Mouse (Mus musculus) liver, embryonic 16.5 days (tissue): Measurements from ENCODE around the gene Btbd17. TPM values are rescaled to one million over a fixed set of nuclear protein-coding genes. Genes with fewer than 3 reads are reported as not detected.
A peak's percentile ranks its signal among the peaks of the same experiment; 100 is the strongest.

Source experiments
- ATAC-seq: fragments of 200-750 bp; cut with Nextera tagmentation; 2 replicates; pipeline ENCODE4 v1.8.0; 2017; ENCODE audit warnings: low read depth, mild to moderate bottlenecking, moderate number of reproducible peaks, moderate library complexity
- H3K27ac ChIP-seq: fragments of 300-500 bp; sonication (generic); 2 replicates; pipeline ENCODE4 v1.5.1; 2014; ENCODE audit warnings: mild to moderate bottlenecking, low read length
- H3K27me3 ChIP-seq: fragments of 300-500 bp; sonication (generic); 2 replicates; pipeline ENCODE4 v1.6.1; 2014; ENCODE audit warnings: low read depth, low read length, mixed read lengths; ENCODE audit not compliant: control insufficient read depth, insufficient read depth
- H3K36me3 ChIP-seq: fragments of 300-500 bp; sonication (generic); 2 replicates; pipeline ENCODE4 v1.6.1; 2014; ENCODE audit warnings: mild to moderate bottlenecking; ENCODE audit not compliant: control insufficient read depth, insufficient read depth
- H3K4me1 ChIP-seq: fragments of 300-500 bp; sonication (generic); 2 replicates; pipeline ENCODE4 v1.6.1; 2014; ENCODE audit warnings: low read depth, low read length, mixed read lengths; ENCODE audit not compliant: control insufficient read depth
- H3K4me2 ChIP-seq: fragments of 300-500 bp; sonication (generic); 2 replicates; pipeline ENCODE4 v1.6.1; 2014; ENCODE audit warnings: low read depth, low read length, mixed read lengths
- H3K4me3 ChIP-seq: fragments of 300-500 bp; sonication (generic); 2 replicates; pipeline ENCODE4 v1.5.1; 2014; ENCODE audit warnings: low read depth, mild to moderate bottlenecking, low read length
- H3K9ac ChIP-seq: fragments of 300-500 bp; sonication (generic); 2 replicates; pipeline ENCODE4 v1.6.1; 2014; ENCODE audit warnings: low read depth, low read length
- H3K9me3 ChIP-seq: fragments of 300-500 bp; sonication (generic); replicated peaks from 2 replicates; pipeline ENCODE4 v1.6.1; 2016; ENCODE audit warnings: low read length; ENCODE audit not compliant: control insufficient read depth
- WGBS: fragments of 180-500 bp; shearing (Covaris S2); extraction: QIAGEN DNeasy Blood & Tissue Kit; methylation state at CpG from one replicate; pipeline ENCODE4 v1.1.7; 2014; ENCODE audit not compliant: insufficient replicate concordance; 5-methylcytosine and 5-hydroxymethylcytosine counted together
- polyA plus RNA-seq: library from polyadenylated mRNA; unstranded; fragments of >200 nt; fragmentation: Nextera tagmentation; extraction: Ambion mirVana; gene quantifications from 2 replicates; pipeline ENCODE4 v1.2.1, GENCODE M21; 2015

Gene Btbd17
- polyA plus RNA-seq, 1 experiment from 2014 or later = not detected

DNA sequence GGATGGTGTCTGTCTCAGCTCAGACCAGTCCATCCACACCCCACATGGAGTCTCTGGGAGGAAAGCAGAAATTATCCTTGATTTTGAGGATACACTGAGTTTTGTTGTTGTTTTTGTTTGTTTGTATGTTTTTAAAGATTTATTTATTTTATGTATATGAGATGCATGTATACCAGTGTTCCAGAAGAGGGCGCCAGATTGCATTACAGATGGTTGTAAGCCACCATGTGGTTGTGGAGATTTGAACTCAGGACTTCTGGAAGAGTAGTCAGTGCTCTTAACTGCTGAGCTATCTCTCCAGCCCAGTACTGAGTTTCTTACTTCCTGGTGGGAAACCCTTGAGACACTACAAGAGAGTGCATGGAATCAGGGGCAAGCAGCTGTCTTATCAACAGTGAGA is 13.6 kb upstream of the Btbd17 start:
- H3K4me2 ChIP-seq = no peak overlapping the region
- no peaks in the 10 kb centered on the region for H3K36me3 ChIP-seq
- H3K4me1 ChIP-seq = no peaks in the 10 kb centered on the region; the same call in 1 of the 2 replicates
- WGBS = 37% methylated on average over 1 of the region's 1 CpGs
- no peak for ATAC-seq
- H3K27me3 ChIP-seq = no peaks in the 10 kb centered on the region
- H3K9me3 ChIP-seq = no peaks in the 10 kb centered on the region
- H3K4me3 ChIP-seq = no peak overlapping the region
- H3K27ac ChIP-seq = no peak overlapping the region
- H3K9ac ChIP-seq = no peak overlapping the region

DNA sequence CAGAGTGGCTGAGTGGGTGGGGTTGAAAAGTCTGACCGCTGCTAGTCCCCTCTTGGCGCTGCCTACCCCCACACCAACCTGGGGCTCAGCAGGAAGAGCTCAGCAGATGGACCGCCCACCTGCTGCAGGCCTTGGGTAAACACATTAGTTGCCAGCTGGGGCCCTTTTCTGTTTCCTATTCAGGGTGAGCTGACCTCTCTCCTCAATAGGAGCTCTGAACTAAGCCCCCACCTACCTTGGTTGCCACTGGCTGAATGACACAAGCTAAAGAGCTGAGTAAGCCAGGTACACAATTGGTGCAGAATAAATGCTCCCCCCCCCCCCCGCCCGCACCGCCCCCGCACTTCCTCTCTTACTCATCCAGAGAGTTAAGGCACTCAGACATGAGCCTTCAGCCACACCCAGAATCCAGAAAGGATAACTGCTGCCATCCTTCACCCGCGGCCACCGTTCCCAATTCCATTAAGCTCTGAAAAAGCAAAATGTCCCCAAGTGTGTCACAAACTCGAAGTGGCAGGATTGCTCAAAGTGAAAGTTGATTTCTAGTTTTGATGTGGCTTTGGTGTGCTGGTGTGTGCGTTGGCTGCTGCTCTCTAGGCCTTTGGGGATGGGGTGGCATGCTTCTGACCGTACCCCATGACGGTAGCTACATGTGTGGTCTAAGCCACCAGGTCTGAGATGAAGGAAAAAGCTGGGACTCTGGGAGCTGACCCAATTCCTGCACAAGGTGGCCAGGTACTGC is 12.1 kb upstream of the Btbd17 start:
- 21% methylated on average over 14 of the region's 14 CpGs for WGBS
- H3K36me3 ChIP-seq = no peaks in the 10 kb centered on the region
- H3K27ac ChIP-seq = no peak overlapping the region
- H3K9me3 ChIP-seq = no peaks in the 10 kb centered on the region
- H3K4me1 ChIP-seq = no peaks in the 10 kb centered on the region; the same call in 1 of the 2 replicates
- H3K4me2 ChIP-seq = no peak overlapping the region
- H3K9ac ChIP-seq = no peak overlapping the region
- H3K27me3 ChIP-seq = no peaks in the 10 kb centered on the region
- H3K4me3 ChIP-seq = no peak overlapping the region
- peak; percentile 66 for ATAC-seq

DNA sequence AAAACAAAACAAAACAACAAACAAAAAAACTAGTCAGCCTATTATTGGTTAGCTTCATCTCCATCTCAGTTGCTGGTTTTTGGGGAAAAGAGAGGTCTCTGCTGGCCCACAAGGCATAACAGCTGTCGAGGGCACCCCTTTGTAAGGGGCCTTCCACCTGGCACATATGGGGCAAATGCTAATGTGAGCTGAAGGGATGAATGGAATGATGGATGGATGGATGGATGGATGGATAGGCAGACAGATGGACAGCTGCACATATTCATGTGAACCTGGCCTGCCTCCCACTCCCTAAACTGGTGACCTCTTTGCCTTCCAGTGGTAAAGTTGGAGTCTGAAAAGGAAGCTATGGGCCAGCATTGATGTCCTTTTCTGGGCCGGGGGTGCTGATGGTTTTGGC is 11.3 kb upstream of the Btbd17 start:
- Histone ChIP-seq H3K4me3 (no peak overlapping the region), H3K4me1 (no peaks in the 10 kb centered on the region; the same call in 1 of the 2 replicates), H3K9ac (no peak overlapping the region), H3K27me3 (0 out of 2 replicates have a peak, but pooled peaks cover 2% of the 10 kb centered on the region), H3K9me3 (no peaks in the 10 kb centered on the region), H3K36me3 (no peaks in the 10 kb centered on the region), H3K4me2 (no peak overlapping the region), H3K27ac (no peak overlapping the region)
- WGBS = 61% methylated on average over 2 of the region's 2 CpGs
- no peak for ATAC-seq

DNA sequence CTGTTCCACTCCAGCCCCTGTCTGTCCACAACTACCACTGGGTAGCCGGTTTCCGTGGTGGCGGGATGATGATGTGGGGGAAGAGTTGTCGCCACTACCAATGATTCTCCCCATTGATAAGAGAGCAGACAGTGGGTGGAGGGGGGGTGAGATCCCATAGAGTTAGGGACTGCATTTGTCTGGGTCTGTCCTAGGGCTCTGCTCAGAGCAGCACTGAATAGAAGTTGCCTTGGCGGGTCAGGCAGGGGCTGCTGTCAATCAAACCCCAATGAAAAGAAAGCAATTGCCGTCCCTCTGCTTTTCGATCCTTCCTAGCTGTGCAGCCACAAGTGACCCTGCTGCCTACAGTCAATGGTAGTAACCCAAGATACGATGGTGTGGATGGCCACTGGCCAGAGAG is 8.2 kb upstream of the Btbd17 start:
- no peak overlapping the region for H3K9ac ChIP-seq
- H3K4me2 ChIP-seq = no peak overlapping the region
- ATAC-seq = no peak
- no peak overlapping the region for H3K4me3 ChIP-seq
- 47% methylated on average over 8 of the region's 8 CpGs for WGBS
- no peak overlapping the region for H3K27ac ChIP-seq
- 0 out of 2 replicates have a peak, but pooled peaks cover 2% of the 10 kb centered on the region for H3K27me3 ChIP-seq
- no peaks in the 10 kb centered on the region; the same call in 1 of the 2 replicates for H3K4me1 ChIP-seq
- H3K36me3 ChIP-seq = no peaks in the 10 kb centered on the region
- H3K9me3 ChIP-seq = no peaks in the 10 kb centered on the region

DNA sequence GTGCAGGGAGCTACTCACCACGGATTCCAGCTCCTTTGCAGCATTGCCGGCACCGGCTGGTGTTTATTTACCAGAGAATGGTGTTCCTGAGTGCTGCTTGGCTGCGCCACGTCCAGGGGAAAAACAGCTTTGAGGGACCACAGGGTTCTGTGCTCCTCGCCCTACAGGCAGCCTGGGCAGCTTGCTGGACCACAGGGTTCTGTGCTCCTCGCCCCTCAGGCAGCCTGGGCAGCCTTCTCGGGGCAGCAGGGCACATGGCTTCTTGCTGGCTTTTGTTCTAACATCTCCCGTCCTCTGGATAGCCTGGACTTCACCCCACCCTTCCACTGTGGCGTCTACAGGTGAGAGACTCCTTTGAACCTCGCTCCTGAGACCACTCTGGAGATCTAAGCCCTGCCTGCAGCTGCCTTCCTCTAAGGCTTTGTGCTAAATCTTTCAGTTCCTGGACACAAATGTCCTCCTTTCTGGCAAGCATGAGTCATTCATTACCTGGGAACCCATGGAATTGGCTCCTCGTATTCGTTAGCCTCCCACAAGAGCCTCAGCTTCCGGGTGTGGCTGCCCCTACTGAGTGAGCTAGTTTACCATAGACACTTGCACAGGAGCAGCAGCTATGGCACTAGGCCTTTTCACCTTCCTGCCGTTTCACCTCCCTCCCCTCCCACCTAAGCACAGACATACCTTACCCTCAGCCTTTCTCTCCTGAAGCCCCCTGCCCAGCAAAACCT is 7.0 kb upstream of the Btbd17 start:
- no peaks in the 10 kb centered on the region for H3K9me3 ChIP-seq
- H3K9ac ChIP-seq = no peak overlapping the region
- 54% methylated on average over 15 of the region's 15 CpGs for WGBS
- 0 out of 2 replicates have a peak, but pooled peaks cover 2% of the 10 kb centered on the region for H3K27me3 ChIP-seq
- H3K36me3 ChIP-seq = no peaks in the 10 kb centered on the region
- no peak for ATAC-seq
- H3K4me2 ChIP-seq = no peak overlapping the region
- no peak overlapping the region for H3K27ac ChIP-seq
- no peaks in the 10 kb centered on the region; the same call in 1 of the 2 replicates for H3K4me1 ChIP-seq
- no peak overlapping the region for H3K4me3 ChIP-seq

DNA sequence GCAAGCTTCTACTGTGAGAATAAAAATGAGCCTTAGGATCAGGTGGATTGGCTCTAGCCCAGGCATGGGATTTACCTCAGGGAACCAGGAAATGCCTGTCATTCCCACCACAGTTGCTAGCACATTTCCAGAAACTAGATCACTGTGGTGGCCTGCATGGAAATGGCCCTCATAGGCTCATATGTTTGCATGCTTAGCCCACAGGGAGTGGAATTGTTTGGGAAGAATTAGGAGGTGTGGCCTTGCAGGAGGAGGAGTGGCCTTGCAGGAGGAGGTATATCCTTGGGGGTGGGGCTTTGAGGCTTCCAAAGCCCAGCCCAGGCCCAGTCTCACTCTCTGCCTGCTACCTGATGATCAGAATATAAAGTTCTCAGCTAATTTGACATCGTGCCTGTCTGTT is 6.2 kb upstream of the Btbd17 start:
- no peaks in the 10 kb centered on the region for H3K4me1 ChIP-seq
- no peak overlapping the region for H3K4me2 ChIP-seq
- H3K9me3 ChIP-seq = no peaks in the 10 kb centered on the region
- 66% methylated on average over 1 of the region's 1 CpGs for WGBS
- 0 out of 2 replicates have a peak, but pooled peaks cover 2% of the 10 kb centered on the region for H3K27me3 ChIP-seq
- no peak overlapping the region for H3K27ac ChIP-seq
- ATAC-seq = no peak
- no peaks in the 10 kb centered on the region for H3K36me3 ChIP-seq
- no peak overlapping the region for H3K4me3 ChIP-seq
- no peak overlapping the region for H3K9ac ChIP-seq

DNA sequence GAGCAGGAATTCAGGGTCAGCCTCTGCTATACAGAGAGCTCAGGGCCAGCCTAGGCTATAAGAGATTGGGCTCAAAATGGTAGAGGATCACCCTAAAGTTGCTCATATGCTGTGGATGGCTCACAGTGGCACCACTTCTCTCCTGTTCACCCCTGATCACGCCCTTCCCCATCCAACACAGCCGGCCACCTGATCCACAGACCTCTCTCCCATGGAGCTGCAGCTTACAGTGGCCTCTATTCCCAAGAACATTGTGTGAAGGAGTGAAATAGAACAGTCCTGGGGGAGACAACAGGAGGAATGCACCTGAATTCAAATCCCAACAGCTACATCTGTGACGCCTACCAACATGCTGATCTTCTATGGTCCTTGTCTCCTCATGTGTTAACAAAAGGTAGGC is 2.9 kb upstream of the Btbd17 start, which contains the start of gene Gpr142:
Gene Gpr142, plus strand, starts transcription at position 301 of the 400 bp plus-strand sequence.
- ATAC-seq = no peak
- no peaks in the 10 kb centered on the region for H3K36me3 ChIP-seq
- H3K4me2 ChIP-seq = no peak within 1 kb of the TSS
- no peaks in the 10 kb centered on the region for H3K4me1 ChIP-seq
- no peaks in the 10 kb centered on the region for H3K9me3 ChIP-seq
- H3K9ac ChIP-seq = no peak within 1 kb of the TSS
- H3K4me3 ChIP-seq = no peak within 1 kb of the TSS
- no peak within 1 kb of the TSS for H3K27ac ChIP-seq
- H3K27me3 ChIP-seq = peaks cover 9% of the 10 kb centered on the region
- WGBS = 59% methylated on average over 3 of the region's 3 CpGs

DNA sequence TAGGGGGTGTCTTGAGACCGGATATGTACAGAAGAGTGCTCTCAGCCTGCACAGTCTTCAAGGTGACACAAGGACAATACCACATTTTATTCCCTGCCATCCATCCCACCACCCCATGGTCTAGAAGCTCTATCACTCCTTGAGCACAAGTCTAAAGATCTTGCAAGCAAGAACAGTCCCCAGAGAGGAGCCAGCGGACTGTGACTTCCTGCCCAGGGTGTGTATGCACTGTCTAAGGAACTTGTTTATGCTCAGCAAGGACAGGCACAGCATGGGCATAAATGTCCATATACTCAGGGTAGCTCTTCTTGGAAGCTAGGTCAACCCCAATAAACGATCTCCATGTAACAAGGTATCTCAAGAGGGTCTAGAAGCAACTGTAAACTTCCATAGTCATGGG is 2.2 kb upstream of the Btbd17 start:
- Histone ChIP-seq H3K27ac (no peak overlapping the region), H3K9ac (no peak overlapping the region), H3K27me3 (peaks cover 15% of the 10 kb centered on the region), H3K36me3 (no peaks in the 10 kb centered on the region), H3K4me3 (no peak overlapping the region), H3K4me2 (no peak overlapping the region), H3K4me1 (no peaks in the 10 kb centered on the region), H3K9me3 (no peaks in the 10 kb centered on the region)
- no peak for ATAC-seq
- 53% methylated on average over 3 of the region's 3 CpGs for WGBS

DNA sequence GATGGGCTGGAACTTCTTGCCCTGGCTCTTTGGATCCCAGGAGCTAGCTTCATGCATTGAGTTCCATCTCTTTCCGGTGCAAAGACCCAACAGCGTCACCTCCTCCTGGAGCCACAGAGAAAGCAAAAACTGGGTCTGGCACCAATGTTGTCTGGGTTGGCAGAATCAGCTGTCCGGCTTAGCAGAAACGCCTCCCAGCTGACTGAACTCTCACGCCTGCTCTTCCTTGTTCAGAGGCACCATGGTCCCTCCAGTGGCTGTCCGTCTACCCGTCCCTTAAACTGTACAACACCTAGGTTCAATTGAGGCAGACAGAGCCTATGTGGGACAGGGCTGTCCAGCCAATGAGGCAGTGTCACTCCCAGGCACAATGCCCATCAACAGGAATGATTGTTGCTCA is 1.4 kb upstream of the Btbd17 start:
- Histone ChIP-seq H3K9me3 (no peaks in the 10 kb centered on the region), H3K4me3 (no peak overlapping the region), H3K4me2 (no peak overlapping the region), H3K27ac (no peak overlapping the region), H3K9ac (no peak overlapping the region), H3K36me3 (no peaks in the 10 kb centered on the region), H3K4me1 (no peaks in the 10 kb centered on the region), H3K27me3 (peaks cover 21% of the 10 kb centered on the region)
- 70% methylated on average over 7 of the region's 7 CpGs for WGBS
- ATAC-seq = no peak
